Mouse (Mus musculus) heart, adult 2 months (tissue): ENCODE measurements around the gene Lamtor3. TPM values are rescaled to one million over a fixed set of nuclear protein-coding genes. Genes with fewer than 3 reads are reported as not detected.

Source experiments
- DNase-seq, 2 experiments: peaks; one replicate each; pipeline ENCODE4 v3.0.0; 2021
- H3K27ac ChIP-seq: fragments of 200-600 bp; 2 replicates; pipeline ENCODE4 v1.8.1; 2022
- H3K27me3 ChIP-seq: fragments of 200-500 bp; 2 replicates; pipeline ENCODE4 v1.6.1; 2012; ENCODE audit warnings: mild to moderate bottlenecking, low read length, inconsistent platforms, mixed read lengths; ENCODE audit not compliant: control insufficient read depth, insufficient read depth
- H3K36me3 ChIP-seq: fragments of 200-500 bp; 2 replicates; pipeline ENCODE4 v1.6.1; 2012; ENCODE audit warnings: low read length, inconsistent platforms; ENCODE audit not compliant: control insufficient read depth, insufficient read depth
- H3K4me1 ChIP-seq: fragments of 200-500 bp; 2 replicates; pipeline ENCODE4 v1.6.1; 2011; ENCODE audit warnings: low read length; ENCODE audit not compliant: control insufficient read depth, insufficient read depth
- H3K4me3 ChIP-seq: fragments of 200-600 bp; 2 replicates; pipeline ENCODE4 v1.8.1; 2022
- H3K79me2 ChIP-seq: fragments of 200-500 bp; replicated peaks from 2 replicates; pipeline ENCODE4 v1.6.1; 2012; ENCODE audit warnings: mild to moderate bottlenecking, inconsistent platforms, low read length, moderate library complexity, mixed read lengths; ENCODE audit not compliant: control insufficient read depth, insufficient read depth
- H3K9ac ChIP-seq: fragments of 200-500 bp; 2 replicates; pipeline ENCODE4 v1.6.1; 2012; ENCODE audit warnings: low read depth, mild to moderate bottlenecking, control low read depth, inconsistent platforms, low read length, mixed read lengths
- CTCF ChIP-seq: fragments of 200-600 bp; IDR thresholded peaks from 2 replicates; pipeline ENCODE4 v1.8.1; 2022; ENCODE audit warnings: antibody characterized with exemption, mild to moderate bottlenecking, moderate library complexity
- EP300 ChIP-seq: fragments of 200-500 bp; IDR thresholded peaks from 2 replicates; pipeline ENCODE4 v1.6.1; 2011; ENCODE audit warnings: low read depth, low read length, control low read depth; ENCODE audit not compliant: insufficient read depth
- POLR2A ChIP-seq: fragments of 200-500 bp; IDR thresholded peaks from 2 replicates; pipeline ENCODE4 v1.6.1; 2011; ENCODE audit warnings: mild to moderate bottlenecking, low read depth, low read length, control low read depth; ENCODE audit not compliant: insufficient read depth
- WGBS: fragments of 180-500 bp; shearing (Covaris S2); methylation state at CpG from one replicate; pipeline ENCODE4 v1.1.7; 2018; 5-methylcytosine and 5-hydroxymethylcytosine counted together
- intact Hi-C: fragments of 180-260 bp; cut with DNase I; formaldehyde crosslinking; loops from one replicate; pipeline ENCODE4 v1.15.1; 2025
- polyA plus RNA-seq: library from polyadenylated mRNA; depleted of rRNA; stranded (reverse); fragments of >200 nt; gene quantifications from 2 replicates; pipeline ENCODE4 v1.2.3, GENCODE M21; 2012
- total RNA-seq, 2 experiments: library from RNA; stranded (reverse); gene quantifications; 2 replicates each; pipeline ENCODE4 v1.2.3; 2021

Lamtor3 gene
- total and polyA plus RNA-seq, 3 experiments, result 48.7 to 107 (median 88.9) TPM

DNA sequence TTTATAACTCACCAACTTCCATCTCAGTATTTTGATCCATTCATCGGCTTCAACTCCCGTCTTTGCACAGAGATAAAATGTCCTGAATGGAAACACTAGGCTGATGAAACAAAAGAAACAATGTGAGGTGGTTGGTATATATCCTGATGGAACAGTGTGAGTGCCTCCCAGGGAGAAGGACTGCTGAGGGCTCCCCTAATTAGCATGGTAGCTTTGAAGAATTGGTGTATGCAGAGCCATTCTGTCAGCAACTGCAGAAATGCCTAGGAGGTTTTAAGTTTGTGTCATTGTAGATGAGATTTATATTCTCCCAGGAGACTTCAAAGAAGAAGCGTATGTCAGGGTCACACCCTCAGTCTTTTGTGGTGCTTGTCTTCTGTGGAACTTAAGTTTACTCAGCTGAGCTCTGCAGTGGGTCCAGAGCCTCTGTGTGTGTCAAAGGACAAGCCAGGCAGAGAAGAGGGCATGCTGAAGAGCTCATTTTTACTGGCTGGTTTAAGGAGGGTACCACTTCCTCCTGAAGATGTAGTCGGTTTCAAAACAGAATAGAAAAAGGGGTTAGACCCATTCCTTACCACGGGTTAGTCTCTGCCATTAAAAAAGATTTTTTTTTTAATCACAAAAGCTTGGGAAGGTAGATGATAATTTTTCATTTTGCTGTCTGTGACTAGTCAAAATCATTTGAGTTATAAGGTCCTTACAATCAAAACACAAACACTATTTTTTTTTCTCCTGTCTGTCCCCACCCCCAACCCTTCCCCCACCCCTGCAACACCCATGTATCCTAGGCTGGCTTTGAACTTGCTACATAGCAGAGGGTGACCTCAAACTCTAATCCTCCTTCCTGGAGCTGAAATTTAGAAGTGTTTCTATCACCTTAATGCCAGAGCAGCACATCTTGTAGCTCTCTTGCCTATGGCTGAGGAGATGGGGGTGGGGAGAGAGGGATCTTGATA, 17.5 kb downstream of the Lamtor3 start:
- intact Hi-C loops, result loop anchor here (5.0 kb wide), 2 partner anchors 56 to 211 kb away; no protein-coding TSS in a partner anchor
- no peak for DNase-seq
- Histone ChIP-seq H3K4me3 (no peak overlapping the region), H3K27ac (no peak overlapping the region), H3K9ac (no peak overlapping the region), H3K4me1 (no peaks in the 10 kb centered on the region), H3K27me3 (no peaks in the 10 kb centered on the region), H3K36me3 (no peaks in the 10 kb centered on the region), H3K79me2 (no peaks in the 10 kb centered on the region)
- 76% methylated on average over 5 of the region's 5 CpGs for WGBS
- TF ChIP-seq POLR2A (no peak), EP300 (no peak), CTCF (no peak)

DNA sequence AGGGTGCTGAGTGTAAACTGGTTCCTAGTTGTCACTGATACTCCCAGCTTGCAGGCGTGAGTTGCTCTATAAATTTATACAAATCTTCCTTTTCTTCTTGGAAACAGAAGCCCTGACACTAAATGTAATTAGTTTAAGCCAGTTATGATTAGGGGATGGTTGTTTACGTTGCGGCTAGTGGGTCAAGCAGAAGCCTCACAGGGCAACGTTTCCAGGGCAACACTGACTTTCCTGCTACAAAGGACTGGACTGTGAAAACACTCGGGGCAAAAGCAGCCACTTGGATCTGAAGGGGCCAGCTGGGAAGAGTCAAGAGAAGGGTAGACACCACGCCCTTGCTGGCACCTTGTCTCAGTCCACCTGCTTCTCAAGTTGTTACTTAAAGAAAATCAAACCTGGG, 18.2 kb downstream of the Lamtor3 start:
- intact Hi-C loops, result loop anchor here (5.0 kb wide), 2 partner anchors 56 to 211 kb away; no protein-coding TSS in a partner anchor
- H3K4me3 ChIP-seq, result no peak overlapping the region
- TF ChIP-seq EP300, result no peak
- no peak for TF ChIP-seq CTCF
- no peak for TF ChIP-seq POLR2A
- DNase-seq, result no peak
- 56% methylated on average over 6 of the region's 6 CpGs for WGBS
- H3K27ac ChIP-seq, result no peak overlapping the region
- no peaks in the 10 kb centered on the region for H3K4me1 ChIP-seq
- H3K9ac ChIP-seq, result no peak overlapping the region
- H3K36me3 ChIP-seq, result no peaks in the 10 kb centered on the region
- H3K79me2 ChIP-seq, result no peaks in the 10 kb centered on the region
- no peaks in the 10 kb centered on the region for H3K27me3 ChIP-seq

- Histone ChIP-seq H3K27me3 (no peaks in the 10 kb centered on the region), H3K4me1 (no peaks in the 10 kb centered on the region), H3K9ac (no peak overlapping the region), H3K36me3 (no peaks in the 10 kb centered on the region), H3K4me3 (no peak overlapping the region), H3K27ac (no peak overlapping the region), H3K79me2 (no peaks in the 10 kb centered on the region)
- TF ChIP-seq CTCF (peak; percentile 45), POLR2A (no peak)
- intact Hi-C loops, result loop anchor here (5.0 kb wide), 2 partner anchors 54 to 209 kb away; no protein-coding TSS in a partner anchor
- WGBS, result 38% methylated on average over 6 of the region's 6 CpGs
- peak; percentile 53 to 59 for DNase-seq
These were observed 20.3 kb downstream of the Lamtor3 start for GRCm38 (mm10) chr3:137938608-137939007.

DNA sequence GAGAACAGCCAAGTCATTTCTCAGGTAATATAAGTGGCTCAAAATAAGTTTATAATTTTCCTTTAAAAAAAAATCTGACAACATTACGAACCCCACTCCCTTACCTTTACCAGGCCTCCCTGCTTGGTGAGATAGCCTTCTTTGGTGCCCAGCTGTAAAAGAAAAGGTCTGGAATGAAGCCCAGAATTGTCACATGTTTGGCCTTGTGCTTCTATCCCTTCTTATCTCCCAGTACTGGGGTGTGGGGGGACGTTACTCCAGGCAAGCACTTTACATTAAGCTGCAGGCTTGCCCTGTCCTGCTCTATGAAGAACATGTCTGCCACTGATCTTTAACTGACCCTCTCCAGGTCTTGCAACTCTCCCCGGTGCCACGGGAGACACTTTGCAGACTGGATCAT, 22.5 kb downstream of the Lamtor3 start:
- H3K27ac ChIP-seq, result peak overlapping the region; percentile 65
- 25% methylated on average over 4 of the region's 4 CpGs for WGBS
- no peaks in the 10 kb centered on the region for H3K4me1 ChIP-seq
- no peaks in the 10 kb centered on the region for H3K36me3 ChIP-seq
- no peak overlapping the region for H3K4me3 ChIP-seq
- no peaks in the 10 kb centered on the region for H3K79me2 ChIP-seq
- TF ChIP-seq POLR2A, result 0 out of 2 replicates have a peak, but pooled peaks have one; percentile 22
- 0 out of 2 replicates have a peak, but pooled peaks have one; percentile 16 for TF ChIP-seq EP300
- no peak for TF ChIP-seq CTCF
- no peaks in the 10 kb centered on the region for H3K27me3 ChIP-seq
- intact Hi-C loops, result no loop called here
- H3K9ac ChIP-seq, result peak overlapping the region; percentile 23; the same call in 1 of the 2 replicates
- DNase-seq, result peak; percentile 39 to 64

GRCm38 (mm10) chr3:137941555-137941954, 23.2 kb downstream of the Lamtor3 start:
- DNase-seq, result no peak
- H3K79me2 ChIP-seq, result no peaks in the 10 kb centered on the region
- TF ChIP-seq CTCF, result no peak
- TF ChIP-seq POLR2A, result no peak
- TF ChIP-seq EP300, result no peak
- H3K9ac ChIP-seq, result no peak overlapping the region
- H3K36me3 ChIP-seq, result no peaks in the 10 kb centered on the region
- no peaks in the 10 kb centered on the region; the same call in 1 of the 2 replicates for H3K4me1 ChIP-seq
- H3K27ac ChIP-seq, result no peak overlapping the region; the same call in 1 of the 2 replicates
- H3K4me3 ChIP-seq, result no peak overlapping the region
- H3K27me3 ChIP-seq, result no peaks in the 10 kb centered on the region
- intact Hi-C loops, result no loop called here

GRCm38 (mm10) chr3:137942098-137942622, 23.9 kb downstream of the Lamtor3 start:
- H3K4me1 ChIP-seq, result no peaks in the 10 kb centered on the region; the same call in 1 of the 2 replicates
- TF ChIP-seq POLR2A (no peak), CTCF (no peak), EP300 (no peak)
- H3K9ac ChIP-seq, result no peak overlapping the region
- no peak overlapping the region for H3K27ac ChIP-seq
- H3K79me2 ChIP-seq, result no peaks in the 10 kb centered on the region
- no peaks in the 10 kb centered on the region for H3K27me3 ChIP-seq
- 55% methylated on average over 12 of the region's 12 CpGs for WGBS
- DNase-seq, result no peak
- no peaks in the 10 kb centered on the region for H3K36me3 ChIP-seq
- intact Hi-C loops, result no loop called here
- H3K4me3 ChIP-seq, result no peak overlapping the region
